Mouse (Mus musculus) T-helper 17 cell (primary cell): ENCODE data around the gene Dut.

Experiments used
- in situ Hi-C, 2 experiments: fragments of 300-600 bp; cut with MboI, MseI; formaldehyde crosslinking; loops; 1 replicate in 1 of 2; 2 replicates in 1 of 2; pipeline ENCODE4 v1.15.1; 2025; ENCODE audit warnings: high pct_unique_total_duplicates in 2 of 2

The Dut gene

DNA sequence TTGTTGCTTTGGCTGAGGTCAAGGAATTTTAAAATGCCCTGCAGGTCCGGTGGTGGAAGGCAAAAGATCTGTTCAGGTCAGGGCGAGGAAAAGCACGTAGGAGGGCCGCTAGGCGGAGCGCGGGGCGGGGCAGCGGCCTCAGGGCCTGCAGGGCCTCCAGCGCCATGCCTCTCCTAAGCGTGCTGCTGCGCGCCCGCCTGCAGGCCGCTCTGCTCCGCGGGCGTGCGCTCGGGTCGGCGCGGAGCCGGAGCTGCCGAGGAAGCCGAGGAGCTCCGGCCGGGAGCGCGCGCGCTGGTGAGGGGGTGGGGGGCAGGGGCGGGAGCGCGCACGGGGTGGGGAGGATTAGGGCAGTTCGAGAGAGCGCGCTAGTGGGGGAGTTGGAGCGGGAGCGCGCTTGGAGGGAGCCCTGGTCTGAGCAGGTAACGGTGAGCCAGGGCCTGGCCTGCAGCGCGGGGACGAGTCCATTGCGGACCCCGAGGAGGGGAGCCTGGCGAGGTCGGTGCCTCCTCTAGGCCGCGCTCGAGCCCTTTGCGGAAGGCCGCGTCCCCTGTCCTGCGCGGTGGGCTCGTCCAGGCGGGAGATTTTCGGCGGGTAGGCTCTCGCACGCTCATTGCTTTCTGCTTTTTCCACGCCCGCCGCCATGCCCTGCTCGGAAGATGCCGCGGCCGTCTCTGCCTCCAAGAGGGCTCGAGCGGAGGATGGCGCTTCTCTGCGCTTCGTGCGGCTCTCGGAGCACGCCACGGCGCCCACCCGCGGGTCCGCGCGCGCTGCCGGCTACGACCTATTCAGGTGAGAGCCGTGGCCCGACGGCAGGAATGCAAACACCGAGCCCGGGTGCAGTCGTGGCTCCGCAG lies at the start of gene Dut:
Dut (plus strand) TSS at position 83 of the 854 bp plus-strand sequence.
- in situ Hi-C loops: loop anchor here (5.0 to 10.0 kb wide), 2 partner anchors 123 to 125 kb away; partner anchors contain the start of gene Myef2 (in 2 of the 2)

DNA sequence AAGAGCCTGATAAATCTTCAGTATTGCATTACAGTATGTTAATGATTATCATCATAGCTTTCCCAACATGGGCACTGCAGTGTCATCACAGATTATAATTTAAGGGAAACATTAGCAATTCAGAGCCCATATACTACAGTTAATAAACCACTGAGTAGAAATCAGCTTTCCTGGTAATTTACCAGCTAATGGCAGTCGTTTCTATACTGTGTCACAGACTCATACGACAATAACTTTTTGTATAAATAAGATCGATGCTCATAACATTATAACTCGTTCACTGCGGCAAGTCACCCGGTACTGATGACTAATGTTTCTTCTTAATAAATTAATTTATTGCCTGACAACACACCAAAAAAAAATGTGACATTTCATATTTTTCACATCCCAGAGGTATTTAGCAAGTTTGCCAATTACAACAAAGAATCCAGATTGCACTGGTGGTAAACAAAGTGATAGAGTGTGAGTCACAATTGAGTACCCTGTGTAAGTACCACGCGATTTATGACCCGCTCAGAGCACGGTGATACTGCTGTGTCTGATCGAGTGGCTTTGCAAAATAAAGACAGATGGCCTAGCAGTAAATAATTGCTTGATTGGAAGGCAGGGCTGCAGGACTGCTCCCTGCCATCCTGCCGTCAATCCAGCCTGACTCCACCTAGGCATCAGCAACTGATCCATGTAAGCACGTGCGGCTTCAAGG lies 37.9 kb upstream of the Dut start:
- in situ Hi-C loops: loop anchor here in 1 of 2 experiments (10.0 kb wide), 1 partner anchor 1884 kb away; no protein-coding TSS in a partner anchor

DNA sequence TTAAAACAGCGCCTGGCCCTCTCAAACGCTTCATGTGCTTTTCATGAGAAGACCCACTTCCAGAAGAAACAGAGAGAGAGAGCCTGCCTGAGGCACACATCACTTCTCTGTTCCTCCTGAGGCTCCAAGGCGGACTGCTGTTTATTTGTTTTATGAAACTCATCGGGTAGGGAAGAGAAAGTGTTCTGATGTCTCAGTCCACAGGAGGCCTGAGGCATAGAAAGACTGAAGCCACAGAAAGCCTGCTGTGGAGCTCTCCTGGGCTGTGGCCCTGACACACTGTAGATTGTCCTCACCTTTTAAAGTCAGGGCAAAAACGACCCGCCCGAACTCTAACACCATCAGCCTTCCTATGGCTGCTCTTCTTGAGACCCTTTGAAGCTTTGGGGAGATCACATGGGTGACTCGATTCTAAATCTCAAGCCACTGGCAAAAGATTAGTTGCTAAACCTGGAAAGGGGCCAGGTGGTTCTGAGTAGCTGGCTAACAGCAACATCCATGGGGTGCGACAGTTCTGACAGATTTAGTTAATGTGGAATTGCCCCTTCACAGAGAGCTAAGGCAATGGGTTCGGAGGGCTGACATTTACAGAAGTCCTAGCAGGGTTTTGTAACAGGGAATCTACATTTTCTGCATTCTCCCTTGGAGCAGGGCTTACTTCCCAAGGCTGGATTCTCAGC lies 35.0 kb upstream of the Dut start:
- in situ Hi-C loops: no loop called here

DNA sequence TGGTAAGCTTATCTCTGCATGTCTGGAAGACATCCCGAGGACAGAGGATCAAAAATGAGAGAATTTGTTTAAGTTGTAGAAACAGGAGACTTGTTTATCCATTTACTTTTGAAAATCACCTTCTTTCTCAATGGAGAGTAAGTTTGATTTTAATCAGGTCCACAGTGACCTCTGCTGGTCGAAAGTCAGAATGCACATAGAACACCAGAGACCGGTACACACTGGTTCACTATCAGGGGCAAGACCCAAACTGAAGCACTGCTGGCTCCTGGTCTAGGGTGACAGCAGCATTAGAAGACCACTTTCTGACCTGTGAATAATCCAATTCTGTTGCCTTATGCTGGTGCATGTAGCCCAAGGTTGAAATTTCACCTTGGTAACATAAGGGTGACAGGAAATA lies 32.4 kb upstream of the Dut start:
- in situ Hi-C loops: no loop called here

DNA sequence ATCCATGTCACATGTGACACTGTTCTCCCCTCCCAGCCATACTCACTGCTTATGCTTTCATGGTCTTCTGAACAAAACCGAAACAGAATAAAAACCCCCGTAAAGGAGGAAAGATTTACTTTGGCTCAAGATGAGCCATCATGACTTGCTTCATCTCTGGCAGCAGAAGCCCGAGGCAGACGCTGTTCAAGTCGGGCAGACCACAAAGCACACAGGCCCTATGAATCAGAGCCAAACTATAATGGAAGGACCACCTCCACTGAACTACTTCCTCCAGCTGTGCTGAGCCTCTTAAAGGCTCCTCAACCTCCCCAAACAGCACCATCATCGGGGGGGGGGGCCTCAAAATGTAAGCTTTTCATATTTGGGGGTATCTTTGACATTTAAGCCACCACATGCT lies 29.7 kb upstream of the Dut start:
- in situ Hi-C loops: no loop called here

DNA sequence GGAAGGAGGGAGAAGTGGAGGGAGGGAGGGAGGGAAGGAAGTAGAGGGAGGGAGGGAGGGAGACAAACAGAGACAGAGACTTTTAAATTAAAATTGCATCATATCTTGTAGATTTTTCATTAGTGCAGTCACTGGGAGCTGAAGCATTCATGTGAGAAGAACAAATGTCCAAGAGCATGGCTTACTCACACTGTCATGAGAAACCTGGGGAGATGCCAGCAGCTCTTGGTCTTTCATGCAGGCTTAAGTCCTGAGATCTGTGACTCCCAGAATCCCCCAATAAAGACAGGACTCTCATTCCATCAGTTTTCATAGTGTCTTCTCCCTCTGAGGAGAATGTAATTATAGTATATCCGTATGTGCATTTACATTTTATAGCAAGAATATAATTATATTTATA lies 28.4 kb upstream of the Dut start:
- in situ Hi-C loops: no loop called here

DNA sequence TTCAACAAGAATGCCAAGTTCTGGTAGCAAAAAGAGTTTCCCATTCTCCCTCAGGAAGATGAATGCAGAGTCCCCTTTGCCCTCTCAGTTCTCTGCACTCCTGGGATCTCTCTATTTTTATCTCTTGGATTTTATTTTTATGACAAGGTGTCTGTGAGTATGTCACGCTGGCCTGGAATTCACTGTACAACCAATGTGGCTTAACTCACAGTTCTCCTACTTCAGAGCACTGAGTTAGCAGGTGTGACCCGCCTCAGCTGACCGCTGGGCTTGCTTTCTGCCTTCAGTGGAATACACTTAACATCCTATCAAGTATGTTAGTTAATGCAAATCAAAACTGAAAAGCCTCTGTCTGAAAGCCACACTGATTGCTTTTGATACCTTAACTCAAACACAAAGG lies 27.7 kb upstream of the Dut start:
- in situ Hi-C loops: no loop called here

DNA sequence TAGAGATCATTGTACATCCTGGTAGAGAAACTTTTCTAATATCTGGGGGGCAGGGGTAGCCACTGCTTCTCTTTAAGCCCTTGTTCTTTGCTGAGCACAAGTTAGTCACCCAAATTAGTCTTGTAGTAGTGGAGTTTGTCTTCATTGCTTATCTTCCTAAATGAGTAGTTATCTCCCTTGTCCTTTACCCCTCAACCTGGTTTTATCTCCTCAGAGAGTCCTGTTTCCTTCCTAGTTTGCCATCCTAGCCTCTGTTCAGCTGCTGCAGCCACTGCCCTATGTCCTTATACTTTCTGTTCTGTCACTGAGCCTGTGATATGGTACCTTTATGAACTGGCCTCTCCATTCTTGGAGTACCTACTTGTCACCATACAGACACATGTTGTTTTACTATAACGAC lies 25.3 kb upstream of the Dut start:
- in situ Hi-C loops: no loop called here

DNA sequence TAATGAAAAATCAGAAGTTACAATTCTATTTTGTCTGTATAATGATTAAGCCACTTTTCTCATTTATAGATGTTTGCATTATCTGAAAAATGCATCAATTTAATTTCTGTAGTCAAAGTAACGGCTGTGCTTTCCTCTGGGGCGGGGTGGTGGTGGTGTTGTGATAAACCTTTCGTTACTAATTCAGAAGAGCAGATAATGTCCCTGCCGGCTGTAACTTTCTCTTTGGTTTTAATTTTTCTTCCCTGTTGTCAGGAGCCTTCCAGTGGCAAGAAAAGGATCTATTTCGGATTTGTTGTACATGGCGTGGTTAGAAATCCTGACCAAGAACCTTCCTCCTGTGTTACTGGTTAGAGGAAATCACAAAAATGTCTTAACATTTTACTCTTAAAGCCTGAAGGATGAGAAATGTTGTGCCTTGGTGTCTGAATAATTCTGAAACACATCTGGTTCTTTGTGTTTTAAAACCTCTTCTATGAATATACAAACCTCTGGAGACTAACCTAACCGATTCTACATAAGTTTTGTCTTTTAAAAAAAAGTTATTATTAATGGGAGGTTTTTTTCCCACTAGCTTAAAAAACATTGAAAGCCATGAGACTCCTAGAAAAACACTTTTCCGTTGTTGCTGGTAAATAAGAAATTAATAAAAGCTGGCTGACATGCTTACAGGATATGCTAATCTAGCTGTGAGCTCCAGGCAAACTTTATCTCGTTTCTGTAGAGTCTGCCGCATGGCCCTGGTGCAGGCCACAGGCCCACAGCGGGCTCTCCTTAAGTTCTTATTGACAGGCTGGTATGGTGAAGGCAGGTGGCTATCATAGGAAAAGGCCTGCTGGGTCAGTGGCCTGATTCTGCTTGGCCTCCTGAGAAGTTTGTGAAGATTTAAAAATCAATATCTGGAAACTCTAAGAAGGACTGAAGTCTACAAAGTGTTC lies 18.2 kb upstream of the Dut start:
- in situ Hi-C loops: no loop called here

DNA sequence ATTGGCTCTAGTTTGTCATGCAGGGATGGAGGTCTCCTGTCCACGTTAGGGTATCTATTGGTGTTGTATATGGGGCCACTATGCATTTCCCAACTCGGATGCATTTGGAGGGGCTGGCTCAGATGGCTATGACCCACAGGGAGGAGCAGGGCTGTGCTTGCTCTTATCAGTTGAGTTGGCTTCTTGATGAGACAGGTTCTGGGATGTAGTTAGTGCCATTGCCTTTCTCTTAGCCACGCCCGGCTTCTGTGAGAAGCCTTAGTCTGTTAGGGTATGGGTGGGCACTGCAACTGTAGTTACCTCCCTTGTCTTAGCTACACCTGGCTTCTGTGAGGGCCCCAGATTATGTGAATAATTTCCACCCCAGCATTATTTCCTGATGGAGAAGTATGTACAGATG lies 14.8 kb upstream of the Dut start:
- in situ Hi-C loops: no loop called here

DNA sequence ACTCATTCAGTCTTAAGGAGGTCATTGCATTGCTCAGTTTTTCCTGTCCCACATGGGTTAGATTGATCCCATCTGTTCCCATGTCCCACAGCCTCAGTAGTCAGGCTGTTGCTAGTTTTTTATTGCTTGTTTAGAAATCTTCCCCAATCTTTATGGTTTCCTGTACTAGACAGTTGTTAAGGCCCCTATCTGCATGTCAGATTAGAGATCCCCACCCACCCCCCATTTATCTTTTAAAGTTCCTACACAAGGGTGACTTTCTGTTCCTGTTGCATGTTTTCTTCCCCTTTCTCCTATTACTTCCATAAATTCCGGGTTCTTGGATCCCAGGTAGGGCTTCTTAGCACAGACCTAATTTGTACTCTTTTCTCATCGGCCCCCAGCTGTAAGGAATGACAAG lies 13.5 kb upstream of the Dut start:
- in situ Hi-C loops: no loop called here

DNA sequence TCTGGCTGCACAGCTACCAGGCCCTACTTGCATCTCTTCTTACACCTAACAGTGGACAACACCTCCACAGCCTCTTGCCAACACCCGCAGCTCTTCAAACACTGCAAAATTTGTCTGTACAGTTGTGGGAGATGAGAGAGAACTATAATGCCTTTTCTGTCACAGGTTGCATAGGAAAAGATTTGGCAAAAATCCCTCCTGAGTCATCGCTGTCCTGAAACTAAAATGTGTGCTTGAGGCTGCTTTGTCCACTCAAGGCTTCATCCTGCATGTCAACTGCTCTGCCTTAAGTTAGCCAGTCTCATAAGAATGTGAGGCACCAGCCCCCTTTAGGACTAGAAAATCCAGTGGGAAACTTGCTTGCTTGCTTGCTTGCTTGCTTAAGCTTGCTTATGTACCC lies 12.9 kb upstream of the Dut start:
- in situ Hi-C loops: no loop called here

DNA sequence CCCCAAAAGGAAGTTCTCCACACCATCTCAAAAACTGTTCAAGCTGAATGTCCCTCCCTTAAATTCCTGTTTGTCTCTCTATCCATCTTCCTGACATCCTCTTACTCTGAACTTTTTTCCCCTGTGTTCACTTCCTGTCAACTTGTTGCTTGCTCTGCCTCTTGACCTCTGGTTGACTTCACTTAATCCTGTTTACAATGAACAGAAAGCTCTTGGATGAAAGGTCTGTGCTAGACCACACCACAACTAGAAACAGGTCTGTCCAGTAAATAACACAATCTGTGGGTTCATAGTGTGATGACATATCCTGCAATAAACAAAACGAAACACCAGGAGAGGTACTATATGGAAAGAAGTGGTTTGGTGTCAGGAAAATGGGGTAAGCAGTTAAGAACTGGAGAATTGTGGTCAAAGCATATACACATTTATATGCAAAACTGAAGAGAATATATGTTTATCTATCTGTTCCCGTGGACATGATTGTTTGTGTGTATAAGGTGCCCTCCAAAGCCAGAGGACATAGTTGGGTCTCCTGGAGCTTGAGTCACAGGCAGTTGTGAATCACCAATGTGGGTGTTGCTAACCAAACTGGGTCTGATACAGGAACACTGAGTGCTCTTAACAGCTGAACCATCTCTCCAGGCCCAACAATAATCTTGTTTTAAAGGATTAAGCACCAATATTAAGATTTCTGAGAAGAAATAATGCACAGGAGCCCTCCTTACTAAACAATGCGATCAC lies 1.3 kb upstream of the Dut start:
- in situ Hi-C loops: loop anchor here (5.0 to 10.0 kb wide), 2 partner anchors 121 to 123 kb away; partner anchors contain the start of gene Myef2 (in 2 of the 2)

DNA sequence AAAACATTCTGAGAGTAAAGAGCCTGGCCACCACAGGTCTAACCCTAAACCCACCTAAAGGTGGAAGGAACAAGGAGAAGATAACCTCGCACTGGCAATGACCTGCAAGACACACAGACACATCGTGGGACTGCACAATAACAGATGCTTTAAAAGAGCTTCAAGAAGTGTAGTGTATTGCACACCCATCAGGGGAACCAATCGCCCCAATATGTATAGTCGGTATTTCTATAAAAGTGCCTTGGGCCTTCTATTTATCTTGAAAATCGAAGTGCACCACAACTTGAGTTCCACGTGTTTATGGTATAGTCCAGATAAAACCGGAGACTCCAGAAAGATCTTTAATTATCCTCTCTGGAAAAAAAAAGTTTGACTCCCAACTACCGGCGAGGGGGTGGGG lies 321 bp upstream of the Dut start:
- in situ Hi-C loops: loop anchor here (5.0 to 10.0 kb wide), 2 partner anchors 122 to 124 kb away; partner anchors contain the start of gene Myef2 (in 2 of the 2)

DNA sequence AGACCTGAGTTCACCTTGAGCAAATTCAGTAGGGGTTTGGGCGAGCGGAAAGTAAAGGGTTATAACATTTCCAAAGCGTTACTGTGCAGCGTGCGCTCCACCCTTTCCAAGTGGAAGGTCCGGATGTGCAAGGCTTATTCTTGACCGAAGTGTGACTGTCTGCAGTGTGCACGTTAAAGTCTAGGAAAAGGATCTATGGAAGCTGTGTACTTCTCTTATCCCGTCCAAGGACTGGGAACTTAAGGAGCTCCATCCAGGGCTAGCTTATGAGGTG lies 909 bp downstream of the Dut start:
- in situ Hi-C loops: loop anchor here (5.0 to 10.0 kb wide), 2 partner anchors 123 to 126 kb away; partner anchors contain the start of gene Myef2 (in 2 of the 2)

DNA sequence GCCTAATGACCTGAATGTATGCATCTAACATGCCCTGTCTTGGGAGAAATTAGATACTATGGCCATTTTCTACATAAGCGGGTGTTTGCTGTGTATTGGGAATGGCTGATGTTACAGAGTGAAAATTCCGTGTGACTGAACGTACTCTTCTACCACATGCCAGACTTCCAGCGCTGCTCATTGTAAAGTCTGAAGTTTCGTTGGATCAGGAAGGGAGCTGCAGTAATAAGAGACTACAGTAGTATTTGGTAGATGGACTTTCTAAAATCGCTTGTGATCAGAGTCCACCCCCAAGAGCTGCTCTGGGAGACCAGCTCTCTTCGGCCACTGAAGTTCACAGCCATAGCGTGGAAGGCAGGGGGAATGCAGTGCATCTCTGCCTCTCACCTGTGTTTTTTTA lies 1.3 kb downstream of the Dut start:
- in situ Hi-C loops: loop anchor here (5.0 to 10.0 kb wide), 2 partner anchors 123 to 126 kb away; partner anchors contain the start of gene Myef2 (in 2 of the 2)

DNA sequence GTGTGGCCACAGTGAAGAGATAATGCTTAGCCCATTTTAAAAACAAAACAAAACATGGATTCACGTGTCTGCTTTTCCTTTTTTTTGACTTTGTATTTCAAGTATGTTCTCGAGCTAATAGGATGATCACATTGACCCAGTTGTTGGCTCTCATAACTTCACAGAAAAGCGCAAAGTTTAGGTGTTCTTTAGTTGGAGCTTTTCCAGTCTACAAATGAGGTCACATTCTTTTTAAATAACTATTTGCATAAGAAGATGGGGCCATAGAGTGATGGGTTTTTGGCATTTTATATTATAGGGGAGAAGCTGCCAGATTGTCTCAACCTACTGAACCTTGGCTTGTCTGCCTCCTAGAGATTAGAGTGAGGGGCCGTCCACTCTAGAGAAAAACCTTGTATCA lies 2.3 kb downstream of the Dut start:
- in situ Hi-C loops: loop anchor here (5.0 to 10.0 kb wide), 2 partner anchors 125 to 127 kb away; partner anchors contain the start of gene Myef2 (in 2 of the 2)

DNA sequence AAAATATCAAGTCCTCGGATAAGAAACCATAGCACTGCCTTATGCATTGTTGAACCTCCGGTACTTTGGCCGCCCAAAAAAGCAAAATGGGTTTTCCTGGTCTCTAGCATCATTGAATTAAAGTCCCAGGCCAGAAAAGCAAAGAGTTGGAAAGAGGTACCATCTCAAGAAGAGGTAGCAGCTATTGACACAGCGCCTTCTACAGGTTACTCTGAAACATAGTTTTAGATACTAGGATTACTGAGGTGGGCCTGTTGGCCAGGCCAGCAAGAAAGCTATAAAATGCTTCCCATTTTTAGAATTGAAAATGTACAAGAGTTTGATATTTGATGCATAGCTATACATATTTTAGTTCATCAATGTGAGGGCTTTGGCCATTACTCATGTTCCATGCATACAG lies 2.9 kb downstream of the Dut start:
- in situ Hi-C loops: loop anchor here (5.0 to 10.0 kb wide), 3 partner anchors 125 to 1415 kb away; partner anchors contain the start of gene Myef2 (in 2 of the 2)

DNA sequence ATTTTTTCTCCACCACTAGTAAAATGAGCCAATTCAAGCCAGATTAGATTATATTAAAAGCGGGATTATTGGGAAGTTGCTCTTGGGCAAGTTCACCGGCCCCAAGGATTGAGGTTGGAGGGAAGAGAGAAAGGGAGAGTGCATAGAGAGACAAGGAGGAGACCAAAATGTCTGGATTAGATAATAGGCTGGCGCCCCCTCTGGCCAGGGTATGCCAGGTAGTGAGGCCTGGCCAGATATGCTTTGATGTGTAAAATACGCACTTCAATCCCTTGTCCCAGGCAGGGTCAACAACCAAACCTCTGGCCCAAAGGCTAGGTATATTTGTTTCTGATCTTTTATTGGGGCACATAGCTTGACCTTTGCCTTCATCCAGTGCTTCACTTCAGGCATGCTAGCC lies 4.8 kb downstream of the Dut start:
- in situ Hi-C loops: loop anchor here in 1 of 2 experiments (10.0 kb wide), 1 partner anchor 1413 kb away; no protein-coding TSS in a partner anchor

DNA sequence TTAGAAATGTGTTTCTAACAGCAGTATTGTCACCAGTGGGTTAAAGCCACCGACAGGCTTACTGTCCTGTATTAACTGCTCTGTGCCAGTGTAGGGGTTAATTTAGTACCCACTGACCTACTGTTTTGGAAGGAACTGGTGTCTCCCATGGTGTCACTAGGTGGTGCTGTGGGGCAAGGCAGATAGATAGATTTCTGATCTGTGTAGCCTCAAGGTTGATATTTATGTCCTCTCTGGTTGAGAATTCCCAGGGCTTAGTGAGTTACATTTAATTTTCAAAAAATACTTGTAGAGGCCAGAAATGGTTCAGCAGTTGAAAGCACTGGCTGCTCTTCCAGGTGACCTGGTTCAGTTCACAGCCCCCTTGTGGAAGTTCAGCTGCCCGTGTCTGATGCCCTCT lies 5.3 kb downstream of the Dut start:
- in situ Hi-C loops: loop anchor here in 1 of 2 experiments (10.0 kb wide), 1 partner anchor 1413 kb away; no protein-coding TSS in a partner anchor
